Mouse (Mus musculus) left cerebral cortex, postnatal 25 days (tissue): ENCODE results near the gene Fabp7. TPM values are rescaled to one million over a fixed set of nuclear protein-coding genes. Genes with fewer than 3 reads are reported as not detected.

Experiments used
- DNase-seq, 2 experiments: peaks; one replicate each; pipeline ENCODE4 v3.0.0; 2022; ENCODE audit warnings: low spot score in 2 of 2, mixed read lengths in 1 of 2
- intact Hi-C: fragments of 180-260 bp; cut with DNase I; formaldehyde crosslinking; loops from one replicate; pipeline ENCODE4 v1.15.1; 2025
- total RNA-seq, 2 experiments: library from RNA; stranded (reverse); gene quantifications; 2 replicates each; pipeline ENCODE4 v1.2.3; 2021

The Fabp7 gene
- total RNA-seq, 2 experiments from 2014 or later, result 72.9 to 102 TPM

GRCm38 (mm10) chr10:57794491-57795461 is 10.1 kb downstream of the Fabp7 start:
- DNase-seq, result peak; percentile 24 to 28
- intact Hi-C loops, result loop anchor here (2.0 to 5.0 kb wide), 2 partner anchors 43 to 50 kb away; no protein-coding TSS in a partner anchor

- DNase-seq, result no peak
- intact Hi-C loops, result loop anchor here (2.0 to 5.0 kb wide), 2 partner anchors 42 to 51 kb away; no protein-coding TSS in a partner anchor
These were observed 10.9 kb downstream of the Fabp7 start for GRCm38 (mm10) chr10:57795542-57795941.

GRCm38 (mm10) chr10:57796057-57796456 is 11.4 kb downstream of the Fabp7 start:
- intact Hi-C loops, result loop anchor here (5.0 kb wide), 1 partner anchor 41 kb away; no protein-coding TSS in a partner anchor

GRCm38 (mm10) chr10:57799486-57799885 is 14.8 kb downstream of the Fabp7 start:
- no peak for DNase-seq
- intact Hi-C loops, result loop anchor here (5.0 kb wide), 1 partner anchor 38 kb away; no protein-coding TSS in a partner anchor

More at GRCm38 (mm10) chr10:57796057-57796456, 11.4 kb downstream of the Fabp7 start:
- peak in 1 of 2 experiments; percentile 18 for DNase-seq

- intact Hi-C loops, result no loop called here
- no peak for DNase-seq
These were observed 23.1 kb downstream of the Fabp7 start for GRCm38 (mm10) chr10:57807754-57808153.

GRCm38 (mm10) chr10:57812161-57812856 is 27.6 kb downstream of the Fabp7 start:
- peak; percentile 9 to 85 for DNase-seq

GRCm38 (mm10) chr10:57814295-57814694 is 29.6 kb downstream of the Fabp7 start:
- intact Hi-C loops, result no loop called here

More at GRCm38 (mm10) chr10:57812161-57812856, 27.6 kb downstream of the Fabp7 start:
- intact Hi-C loops, result no loop called here

GRCm38 (mm10) chr10:57815869-57816268 is 31.2 kb downstream of the Fabp7 start:
- no peak for DNase-seq
- intact Hi-C loops, result no loop called here

More at GRCm38 (mm10) chr10:57814295-57814694, 29.6 kb downstream of the Fabp7 start:
- no peak for DNase-seq

GRCm38 (mm10) chr10:57819209-57819608 is 34.5 kb downstream of the Fabp7 start:
- no peak for DNase-seq
- intact Hi-C loops, result no loop called here

GRCm38 (mm10) chr10:57822473-57822872 is 37.8 kb downstream of the Fabp7 start:
- intact Hi-C loops, result no loop called here
- DNase-seq, result peak; percentile 29 to 38

GRCm38 (mm10) chr10:57828649-57829048 is 44.0 kb downstream of the Fabp7 start:
- DNase-seq, result peak in 1 of 2 experiments; percentile 33
- intact Hi-C loops, result loop anchor here (5.0 kb wide), 1 partner anchor 41 kb away; no protein-coding TSS in a partner anchor

GRCm38 (mm10) chr10:57829621-57830020 is 44.9 kb downstream of the Fabp7 start:
- intact Hi-C loops, result loop anchor here (5.0 kb wide), 1 partner anchor 42 kb away; no protein-coding TSS in a partner anchor
- DNase-seq, result peak in 1 of 2 experiments; percentile 12

- intact Hi-C loops, result loop anchor here (5.0 kb wide), 1 partner anchor 38 kb away; no protein-coding TSS in a partner anchor
- DNase-seq, result no peak
These were observed 50.4 kb downstream of the Fabp7 start for GRCm38 (mm10) chr10:57835094-57835493.

GRCm38 (mm10) chr10:57835982-57836381 is 51.3 kb downstream of the Fabp7 start:
- intact Hi-C loops, result loop anchor here (5.0 kb wide), 1 partner anchor 39 kb away; no protein-coding TSS in a partner anchor
- no peak for DNase-seq

Other genes with a start within 250 kb of the Fabp7 start
- 10 to 100 TPM; 14.4 to 17.1 TPM for gene Pkib, start 152.9 kb upstream of the Fabp7 start, total RNA-seq
- 10 to 100 TPM; 27.3 to 28.2 TPM for gene Smpdl3a, start 9.5 kb downstream of the Fabp7 start, total RNA-seq